Mouse (Mus musculus) c-Kit-positive CD71-positive TER-119-negative erythroid progenitor cells, embryonic 14.5 days (primary cell): ENCODE data around the gene Slc9a1.

ENCODE experiments used
- DNase-seq: peaks from one replicate; pipeline ENCODE4 v3.0.0-alpha.2; 2013; ENCODE audit warnings: low read depth

Slc9a1 gene

GRCm38 (mm10) chr4:133403611-133404228 is 34.2 kb downstream of the Slc9a1 start:
- DNase-seq = no peak

- DNase-seq = no peak
Observed at GRCm38 (mm10) chr4:133404256-133404655, 34.8 kb downstream of the Slc9a1 start.

- DNase-seq = no peak
Observed at GRCm38 (mm10) chr4:133406313-133407056, 37.0 kb downstream of the Slc9a1 start.

- DNase-seq = no peak
Observed at GRCm38 (mm10) chr4:133407114-133407787, 37.7 kb downstream of the Slc9a1 start.

GRCm38 (mm10) chr4:133408006-133408405 is 38.5 kb downstream of the Slc9a1 start:
- DNase-seq = no peak

GRCm38 (mm10) chr4:133410994-133411393 is 41.5 kb downstream of the Slc9a1 start:
- no peak for DNase-seq

- no peak for DNase-seq
Observed at GRCm38 (mm10) chr4:133412096-133412495, 42.6 kb downstream of the Slc9a1 start.

GRCm38 (mm10) chr4:133412575-133413540 is 43.4 kb downstream of the Slc9a1 start:
- peak; percentile 82 for DNase-seq

- no peak for DNase-seq
Observed at GRCm38 (mm10) chr4:133413617-133414016, 44.1 kb downstream of the Slc9a1 start.

- peak; percentile 47 for DNase-seq
Observed at GRCm38 (mm10) chr4:133414920-133415319, 45.4 kb downstream of the Slc9a1 start.

GRCm38 (mm10) chr4:133419312-133420004 is 50.0 kb downstream of the Slc9a1 start:
- peak; percentile 39 for DNase-seq

- DNase-seq = no peak
Observed at GRCm38 (mm10) chr4:133421989-133422388, 52.5 kb downstream of the Slc9a1 start.

GRCm38 (mm10) chr4:133422601-133423000 is 53.1 kb downstream of the Slc9a1 start:
- no peak for DNase-seq

- no peak for DNase-seq
Observed at GRCm38 (mm10) chr4:133423108-133423507, 53.6 kb downstream of the Slc9a1 start.

- no peak for DNase-seq
Observed at GRCm38 (mm10) chr4:133423691-133424090, 54.2 kb downstream of the Slc9a1 start.

- DNase-seq = peak; percentile 38
Observed at GRCm38 (mm10) chr4:133424100-133424499, 54.6 kb downstream of the Slc9a1 start.

- DNase-seq = no peak
Observed at GRCm38 (mm10) chr4:133426141-133426540, 56.6 kb downstream of the Slc9a1 start.

- no peak for DNase-seq
Observed at GRCm38 (mm10) chr4:133431508-133431907, 62.0 kb downstream of the Slc9a1 start.

GRCm38 (mm10) chr4:133432560-133433171 is 63.2 kb downstream of the Slc9a1 start:
- DNase-seq = peak; percentile 71

GRCm38 (mm10) chr4:133435921-133436320 is 66.4 kb downstream of the Slc9a1 start:
- DNase-seq = no peak
